Mouse (Mus musculus): ENCODE data around the gene Rnf20. TPM values are rescaled to one million over a fixed set of nuclear protein-coding genes. Genes with fewer than 3 reads are reported as not detected.

Rnf20 gene
- polyA plus RNA-seq, 1 experiment = 45.7 TPM

- Histone ChIP-seq H3K27ac (ENCODE audit: control insufficient read depth, insufficient read depth, low read depth, low read length, poor library complexity) (no peak overlapping the region), H3K4me3 (replicated peaks; ENCODE audit: control insufficient read depth, low read depth, low read length) (no peak overlapping the region), H3K4me1 (ENCODE audit: control insufficient read depth, insufficient read depth, low read length) (no peaks in the 10 kb centered on the region; the same call in 1 of the 2 replicates)
- no peak for TF ChIP-seq CTCF (IDR thresholded peaks at IDR 0.05; ENCODE audit: control insufficient read depth, insufficient read depth, low read length)
- no peak for TF ChIP-seq POLR2A (IDR thresholded peaks at IDR 0.05; ENCODE audit: borderline replicate concordance, control insufficient read depth, low read depth, low read length)
- 73% methylated on average over 6 of the region's 6 CpGs for WGBS
Observed at GRCm38 (mm10) chr4:49676071-49676470, 44.3 kb downstream of the Rnf20 start.

DNA sequence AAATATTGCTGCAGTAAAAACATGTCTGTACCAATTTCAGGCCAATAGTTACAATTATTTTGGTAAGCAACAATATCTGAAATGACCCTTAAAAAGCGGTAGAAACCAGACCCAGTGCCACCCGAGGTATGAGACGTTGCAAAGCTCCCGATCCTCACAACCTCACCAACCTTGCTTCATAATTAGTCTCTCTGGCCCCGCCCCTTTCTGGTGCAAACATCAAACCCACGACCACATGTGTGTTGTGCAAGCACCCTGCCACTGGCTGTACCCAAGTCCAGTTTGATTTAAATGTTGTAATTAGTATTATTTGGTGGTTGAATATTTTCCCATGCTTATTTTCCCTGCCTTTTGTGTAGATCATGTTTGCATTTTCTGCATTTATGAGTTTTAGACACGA is 45.0 kb downstream of the Rnf20 start:
- TF ChIP-seq POLR2A (IDR thresholded peaks at IDR 0.05; ENCODE audit: borderline replicate concordance, control insufficient read depth, low read depth, low read length) (no peak), CTCF (IDR thresholded peaks at IDR 0.05; ENCODE audit: control insufficient read depth, insufficient read depth, low read length) (no peak)
- Histone ChIP-seq H3K27ac (ENCODE audit: control insufficient read depth, insufficient read depth, low read depth, low read length, poor library complexity) (no peak overlapping the region), H3K4me3 (replicated peaks; ENCODE audit: control insufficient read depth, low read depth, low read length) (no peak overlapping the region), H3K4me1 (ENCODE audit: control insufficient read depth, insufficient read depth, low read length) (no peaks in the 10 kb centered on the region; the same call in 1 of the 2 replicates)
- 40% methylated on average over 7 of the region's 7 CpGs for WGBS

GRCm38 (mm10) chr4:49680171-49680875 is 48.5 kb downstream of the Rnf20 start:
- TF ChIP-seq CTCF (IDR thresholded peaks at IDR 0.05; ENCODE audit: control insufficient read depth, insufficient read depth, low read length) = no peak
- TF ChIP-seq POLR2A (IDR thresholded peaks at IDR 0.05; ENCODE audit: borderline replicate concordance, control insufficient read depth, low read depth, low read length) = no peak
- no peak overlapping the region for H3K4me3 ChIP-seq (replicated peaks; ENCODE audit: control insufficient read depth, low read depth, low read length)
- WGBS = 82% methylated on average over 11 of the region's 11 CpGs

DNA sequence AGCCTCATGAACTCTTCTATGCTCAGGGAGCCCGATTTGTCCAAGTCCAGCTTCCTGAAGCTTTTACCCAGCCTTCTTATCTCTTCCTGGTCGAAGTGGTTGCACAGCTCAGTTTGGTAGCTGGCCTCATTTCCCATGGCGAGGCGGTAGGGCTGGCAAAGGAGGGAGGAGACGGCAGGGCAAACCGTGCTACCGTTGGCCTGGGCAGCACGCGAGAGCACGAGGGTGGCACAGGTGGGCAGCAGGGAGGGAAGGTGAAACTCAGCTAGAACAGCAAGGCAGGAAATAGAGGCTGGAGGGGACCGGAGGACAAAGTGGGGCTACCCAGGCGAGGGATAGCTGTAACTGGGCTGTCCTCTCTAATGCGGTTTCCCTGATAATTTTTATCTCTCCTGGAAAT is 50.0 kb downstream of the Rnf20 start, which contains the start of gene Ppp3r2:
Gene Ppp3r2, minus strand, starts transcription at position 213 of the 400 bp plus-strand sequence.
- TF ChIP-seq CTCF (IDR thresholded peaks at IDR 0.05; ENCODE audit: control insufficient read depth, insufficient read depth, low read length) (no peak), POLR2A (IDR thresholded peaks at IDR 0.05; ENCODE audit: borderline replicate concordance, control insufficient read depth, low read depth, low read length) (no peak)
- WGBS = 82% methylated on average over 13 of the region's 13 CpGs
- H3K4me1 ChIP-seq (ENCODE audit: control insufficient read depth, insufficient read depth, low read length) = no peaks in the 10 kb centered on the region; the same call in 1 of the 2 replicates
- H3K4me3 ChIP-seq (replicated peaks; ENCODE audit: control insufficient read depth, low read depth, low read length) = no peak within 1 kb of the TSS
- no peak within 1 kb of the TSS for H3K27ac ChIP-seq (ENCODE audit: control insufficient read depth, insufficient read depth, low read depth, low read length, poor library complexity)

More at GRCm38 (mm10) chr4:49680171-49680875, 48.5 kb downstream of the Rnf20 start:
- Histone ChIP-seq H3K27ac (ENCODE audit: control insufficient read depth, insufficient read depth, low read depth, low read length, poor library complexity) (no peak overlapping the region), H3K4me1 (ENCODE audit: control insufficient read depth, insufficient read depth, low read length) (no peaks in the 10 kb centered on the region; the same call in 1 of the 2 replicates)

DNA sequence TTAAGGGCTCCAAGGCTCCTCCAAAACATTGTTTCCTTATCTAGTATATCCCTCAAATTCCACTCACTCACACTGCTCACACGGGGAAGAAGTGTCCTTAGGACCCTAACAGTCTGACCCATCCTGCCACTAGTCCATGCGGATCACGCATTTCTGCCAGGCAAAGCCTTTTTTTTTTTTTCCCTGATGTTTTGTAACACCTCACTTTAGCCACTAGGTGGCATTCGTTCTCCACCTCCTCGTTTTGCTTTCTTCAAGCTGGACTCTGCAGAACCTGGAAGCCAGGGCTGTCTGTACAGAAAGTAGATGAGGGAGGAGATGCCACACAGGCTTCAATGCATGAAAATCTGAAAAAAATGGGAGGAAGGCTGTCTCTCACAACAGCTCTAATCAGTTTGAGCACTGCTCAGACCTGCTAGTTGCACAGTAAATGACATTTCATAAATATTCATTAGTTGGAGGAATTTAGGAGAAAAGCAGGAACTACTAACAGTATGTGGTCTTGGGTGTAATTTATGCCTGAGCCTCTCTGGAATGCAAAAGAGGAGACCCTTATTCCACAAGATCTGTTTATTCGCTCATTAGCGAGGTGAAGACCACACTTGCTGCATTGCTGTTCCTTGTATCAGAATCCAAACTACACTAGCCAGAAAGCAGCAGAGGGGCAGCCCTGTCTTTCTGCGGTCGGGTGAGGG is 56.9 kb downstream of the Rnf20 start:
- 22% methylated on average over 9 of the region's 9 CpGs for WGBS
- no peak for TF ChIP-seq POLR2A (IDR thresholded peaks at IDR 0.05; ENCODE audit: borderline replicate concordance, control insufficient read depth, low read depth, low read length)
- peak; percentile 32; the same call in 1 of the 2 replicates for TF ChIP-seq CTCF (IDR thresholded peaks at IDR 0.05; ENCODE audit: control insufficient read depth, insufficient read depth, low read length)
- H3K4me1 ChIP-seq (ENCODE audit: control insufficient read depth, insufficient read depth, low read length) = no peaks in the 10 kb centered on the region
- H3K27ac ChIP-seq (ENCODE audit: control insufficient read depth, insufficient read depth, low read depth, low read length, poor library complexity) = no peak overlapping the region
- H3K4me3 ChIP-seq (replicated peaks; ENCODE audit: control insufficient read depth, low read depth, low read length) = no peak overlapping the region

DNA sequence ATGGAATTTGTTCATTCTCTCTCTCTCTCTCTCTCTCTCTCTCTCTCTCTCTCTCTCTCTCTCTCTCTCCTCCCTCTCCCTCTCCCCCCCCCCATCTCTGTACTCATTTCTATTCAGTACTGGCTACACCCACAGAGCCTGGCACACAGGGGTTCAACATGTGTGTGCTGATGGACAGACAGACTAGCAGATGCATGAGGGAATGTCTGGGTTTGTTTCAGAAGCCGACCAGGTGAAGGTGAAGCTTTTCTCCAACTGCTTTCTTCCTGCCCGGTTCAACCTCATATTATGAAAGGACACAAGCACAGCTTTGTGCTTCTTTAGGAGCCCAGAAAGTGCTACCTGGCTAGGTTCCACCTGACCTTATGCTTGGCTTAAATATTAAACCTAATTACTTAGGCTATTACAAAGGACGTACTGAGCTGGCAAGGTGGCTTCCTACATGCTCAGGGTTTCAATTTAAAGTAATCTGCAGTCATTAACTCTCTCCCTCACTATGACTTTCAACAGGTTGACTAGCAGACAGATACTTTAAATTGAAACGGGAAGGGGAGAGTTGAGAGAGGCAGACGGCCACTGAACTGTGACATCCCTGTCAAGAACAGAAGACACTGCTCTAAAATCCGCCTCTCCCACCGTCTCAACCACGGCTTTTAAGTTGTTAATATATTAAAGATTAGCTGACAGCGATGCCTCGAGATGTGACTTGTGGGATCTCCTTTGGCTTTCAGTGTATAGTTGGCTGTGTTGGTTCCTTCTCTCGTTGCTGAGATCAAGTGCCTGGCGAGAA is 59.8 kb downstream of the Rnf20 start:
- no peaks in the 10 kb centered on the region; the same call in 1 of the 2 replicates for H3K4me1 ChIP-seq (ENCODE audit: control insufficient read depth, insufficient read depth, low read length)
- WGBS = 74% methylated on average over 12 of the region's 12 CpGs
- TF ChIP-seq POLR2A (IDR thresholded peaks at IDR 0.05; ENCODE audit: borderline replicate concordance, control insufficient read depth, low read depth, low read length) = no peak
- TF ChIP-seq CTCF (IDR thresholded peaks at IDR 0.05; ENCODE audit: control insufficient read depth, insufficient read depth, low read length) = no peak
- H3K4me3 ChIP-seq (replicated peaks; ENCODE audit: control insufficient read depth, low read depth, low read length) = no peak overlapping the region
- H3K27ac ChIP-seq (ENCODE audit: control insufficient read depth, insufficient read depth, low read depth, low read length, poor library complexity) = no peak overlapping the region

Other genes with a start within 250 kb of the Rnf20 start
- not detected in 2 replicates for gene Acnat2, start 223.9 kb upstream of the Rnf20 start, polyA plus RNA-seq (2011; ENCODE audit: insufficient read depth, insufficient read length, low replicate concordance, missing spikeins)
- gene Acnat1, start 158.1 kb upstream of the Rnf20 start, polyA plus RNA-seq (2011; ENCODE audit: insufficient read depth, insufficient read length, low replicate concordance, missing spikeins) = 2.1 TPM in 1 of 2 replicates, not detected in the other
- 1.8 TPM in 1 of 2 replicates, not detected in the other for gene Baat, start 125.4 kb upstream of the Rnf20 start, polyA plus RNA-seq (2011; ENCODE audit: insufficient read depth, insufficient read length, low replicate concordance, missing spikeins)
- 15.1 and 20.7 TPM in 2 replicates for gene Mrpl50, start 110.9 kb upstream of the Rnf20 start, polyA plus RNA-seq (2011; ENCODE audit: insufficient read depth, insufficient read length, low replicate concordance, missing spikeins)
- 1.1 and 1.8 TPM in 2 replicates for gene Zfp189, start 110.8 kb upstream of the Rnf20 start, polyA plus RNA-seq (2011; ENCODE audit: insufficient read depth, insufficient read length, low replicate concordance, missing spikeins)
- gene Aldob, start 82.5 kb upstream of the Rnf20 start, polyA plus RNA-seq (2011; ENCODE audit: insufficient read depth, insufficient read length, low replicate concordance, missing spikeins) = 10.4 and 46.9 TPM in 2 replicates
- 0.54 and 1.3 TPM in 2 replicates for gene Tmem246, start 34.1 kb upstream of the Rnf20 start, polyA plus RNA-seq (2011; ENCODE audit: insufficient read depth, insufficient read length, low replicate concordance, missing spikeins)
- not detected in 2 replicates for gene Ppp3r2, start 50.0 kb downstream of the Rnf20 start, polyA plus RNA-seq (2011; ENCODE audit: insufficient read depth, insufficient read length, low replicate concordance, missing spikeins)
- not detected in 2 replicates for gene Grin3a, start 213.7 kb downstream of the Rnf20 start, polyA plus RNA-seq (2011; ENCODE audit: insufficient read depth, insufficient read length, low replicate concordance, missing spikeins)